Mouse (Mus musculus) neural tube, embryonic 14.5 days (tissue): ENCODE results near the gene Npas4. TPM values are rescaled to one million over a fixed set of nuclear protein-coding genes. Genes with fewer than 3 reads are reported as not detected.

Source experiments
- ATAC-seq: fragments of 200-750 bp; cut with Nextera tagmentation; 2 replicates; pipeline ENCODE4 v1.8.0; 2017; ENCODE audit warnings: low read depth, mild to moderate bottlenecking, moderate TSS enrichment, moderate library complexity
- H3K27ac ChIP-seq: fragments of 300-500 bp; sonication (generic); 2 replicates; pipeline ENCODE4 v1.5.1; 2014; ENCODE audit warnings: low read depth, mild to moderate bottlenecking, control low read depth, low read length, moderate library complexity, mixed read lengths
- H3K27me3 ChIP-seq: fragments of 300-500 bp; sonication (generic); 2 replicates; pipeline ENCODE4 v1.6.1; 2014; ENCODE audit warnings: low read length; ENCODE audit not compliant: control insufficient read depth, insufficient read depth
- H3K36me3 ChIP-seq: fragments of 300-500 bp; sonication (generic); 2 replicates; pipeline ENCODE4 v1.6.1; 2014; ENCODE audit warnings: low read length, mixed read lengths; ENCODE audit not compliant: control insufficient read depth, insufficient read depth
- H3K4me1 ChIP-seq: fragments of 300-500 bp; sonication (generic); 2 replicates; pipeline ENCODE4 v1.6.1; 2014; ENCODE audit warnings: low read length; ENCODE audit not compliant: control insufficient read depth, insufficient read depth
- H3K4me2 ChIP-seq: fragments of 300-500 bp; sonication (generic); 2 replicates; pipeline ENCODE4 v1.6.1; 2014; ENCODE audit warnings: mild to moderate bottlenecking, low read depth, low read length, control low read depth
- H3K4me3 ChIP-seq: fragments of 300-500 bp; sonication (generic); 2 replicates; pipeline ENCODE4 v1.5.1; 2014; ENCODE audit warnings: low read depth, low read length, control low read depth, mixed read lengths
- H3K9ac ChIP-seq: fragments of 300-500 bp; sonication (generic); replicated peaks from 2 replicates; pipeline ENCODE4 v1.6.1; 2014; ENCODE audit warnings: low read depth, mild to moderate bottlenecking, control low read depth, low read length, mixed read lengths
- H3K9me3 ChIP-seq: fragments of 300-500 bp; sonication (generic); 2 replicates; pipeline ENCODE4 v1.6.1; 2016; ENCODE audit warnings: low read length; ENCODE audit not compliant: control insufficient read depth
- WGBS: fragments of 180-500 bp; shearing (Covaris S2); extraction: QIAGEN DNeasy Blood & Tissue Kit; methylation state at CpG from one replicate; pipeline ENCODE4 v1.1.7; 2014; 5-methylcytosine and 5-hydroxymethylcytosine counted together
- polyA plus RNA-seq: library from polyadenylated mRNA; unstranded; fragments of >200 nt; fragmentation: Nextera tagmentation; extraction: Ambion mirVana; gene quantifications from 2 replicates; pipeline ENCODE4 v1.2.1, GENCODE M21; 2014

Gene Npas4
- polyA plus RNA-seq, 1 experiment from 2014 or later, result 0.48 TPM

GRCm38 (mm10) chr19:5001666-5002406 is 11.7 kb upstream of the Npas4 start:
- Histone ChIP-seq H3K27ac (peak overlapping the region; percentile 88), H3K4me2 (peak overlapping the region; percentile 50), H3K27me3 (no peaks in the 10 kb centered on the region), H3K9ac (peak overlapping the region; percentile 13), H3K4me1 (peaks cover 12% of the 10 kb centered on the region; the same call in 1 of the 2 replicates), H3K36me3 (no peaks in the 10 kb centered on the region), H3K4me3 (peak overlapping the region; percentile 25), H3K9me3 (no peaks in the 10 kb centered on the region)
- WGBS, result under 1% methylated on average over 39 of the region's 39 CpGs
- peak; percentile 97 for ATAC-seq

GRCm38 (mm10) chr19:4999445-5000140 is 9.5 kb upstream of the Npas4 start:
- no peaks in the 10 kb centered on the region for H3K27me3 ChIP-seq
- no peak overlapping the region for H3K9ac ChIP-seq
- 79% methylated on average over 6 of the region's 6 CpGs for WGBS
- H3K4me1 ChIP-seq, result peaks cover 14% of the 10 kb centered on the region; the same call in 1 of the 2 replicates
- no peak overlapping the region for H3K27ac ChIP-seq
- ATAC-seq, result no peak
- H3K4me2 ChIP-seq, result no peak overlapping the region
- no peaks in the 10 kb centered on the region for H3K9me3 ChIP-seq
- no peaks in the 10 kb centered on the region for H3K36me3 ChIP-seq
- no peak overlapping the region for H3K4me3 ChIP-seq

- peaks cover 18% of the 10 kb centered on the region for H3K4me1 ChIP-seq
- H3K4me3 ChIP-seq, result no peak overlapping the region
- 45% methylated on average over 5 of the region's 5 CpGs for WGBS
- H3K27ac ChIP-seq, result no peak overlapping the region
- H3K4me2 ChIP-seq, result no peak overlapping the region
- H3K36me3 ChIP-seq, result no peaks in the 10 kb centered on the region
- no peaks in the 10 kb centered on the region for H3K9me3 ChIP-seq
- no peak for ATAC-seq
- H3K27me3 ChIP-seq, result peaks cover 7% of the 10 kb centered on the region
- H3K9ac ChIP-seq, result no peak overlapping the region
Measured at GRCm38 (mm10) chr19:4994043-4994442, 3.9 kb upstream of the Npas4 start.

- H3K4me1 ChIP-seq, result peaks cover 23% of the 10 kb centered on the region
- H3K27me3 ChIP-seq, result peaks cover 9% of the 10 kb centered on the region
- no peak for ATAC-seq
- no peaks in the 10 kb centered on the region for H3K9me3 ChIP-seq
- no peak overlapping the region for H3K27ac ChIP-seq
- no peak overlapping the region for H3K9ac ChIP-seq
- H3K4me3 ChIP-seq, result no peak overlapping the region
- no peaks in the 10 kb centered on the region for H3K36me3 ChIP-seq
- WGBS, result 5% methylated on average over 9 of the region's 9 CpGs
- H3K4me2 ChIP-seq, result no peak overlapping the region
Measured at GRCm38 (mm10) chr19:4992904-4993303, 2.8 kb upstream of the Npas4 start.

- Histone ChIP-seq H3K36me3 (no peaks in the 10 kb centered on the region), H3K9me3 (no peaks in the 10 kb centered on the region), H3K4me1 (peaks cover 18% of the 10 kb centered on the region), H3K27ac (no peak overlapping the region), H3K4me3 (no peak overlapping the region), H3K4me2 (no peak overlapping the region), H3K9ac (no peak overlapping the region), H3K27me3 (peaks cover 14% of the 10 kb centered on the region)
- ATAC-seq, result no peak
- 16% methylated on average over 8 of the region's 8 CpGs for WGBS
Measured at GRCm38 (mm10) chr19:4992371-4992770, 2.3 kb upstream of the Npas4 start.

GRCm38 (mm10) chr19:4990716-4991115 is 600 bp upstream of the Npas4 start:
- 0 out of 2 replicates have a peak overlapping the region, but pooled peaks have one; percentile 34 for H3K9ac ChIP-seq
- no peaks in the 10 kb centered on the region for H3K36me3 ChIP-seq
- under 1% methylated on average over 21 of the region's 22 CpGs for whole genome bisulfite sequencing
- peak overlapping the region; percentile 46 for H3K4me3 ChIP-seq
- no peak; the same call in 1 of the 2 replicates for ATAC-seq
- no peaks in the 10 kb centered on the region for H3K9me3 ChIP-seq
- H3K27ac ChIP-seq, result no peak overlapping the region
- H3K4me2 ChIP-seq, result peak overlapping the region; percentile 71
- peaks cover 29% of the 10 kb centered on the region for H3K27me3 ChIP-seq
- peaks cover 17% of the 10 kb centered on the region for H3K4me1 ChIP-seq

GRCm38 (mm10) chr19:4989434-4990255 is 471 bp downstream of the Npas4 start:
- peaks cover 38% of the 10 kb centered on the region for H3K27me3 ChIP-seq
- peak overlapping the region; percentile 62 for H3K9ac ChIP-seq

GRCm38 (mm10) chr19:4989013-4989412 is 1.1 kb downstream of the Npas4 start:
- Histone ChIP-seq H3K4me1 (peaks cover 14% of the 10 kb centered on the region), H3K9ac (peak overlapping the region; percentile 62), H3K27me3 (peaks cover 38% of the 10 kb centered on the region), H3K4me3 (peak overlapping the region; percentile 46), H3K36me3 (no peaks in the 10 kb centered on the region), H3K27ac (no peak overlapping the region; the same call in 1 of the 2 replicates), H3K9me3 (no peaks in the 10 kb centered on the region), H3K4me2 (peak overlapping the region; percentile 71)
- no peak for ATAC-seq
- WGBS, result 3% methylated on average over 13 of the region's 13 CpGs

More at GRCm38 (mm10) chr19:4989434-4990255, 471 bp downstream of the Npas4 start:
- 14% methylated on average over 47 of the region's 47 CpGs for WGBS
- Histone ChIP-seq H3K36me3 (no peaks in the 10 kb centered on the region), H3K4me2 (peak overlapping the region; percentile 71), H3K27ac (peak overlapping the region; percentile 67), H3K4me1 (peaks cover 16% of the 10 kb centered on the region), H3K4me3 (peak overlapping the region; percentile 46), H3K9me3 (no peaks in the 10 kb centered on the region)
- ATAC-seq, result peak; percentile 75
